Mouse (Mus musculus) C2C12 (cell line): ENCODE measurements around the gene Tcte1.

Experiments
- CTCF ChIP-seq: IDR thresholded peaks from one replicate; pipeline ENCODE4 v1.5.1; 2011; ENCODE audit not compliant: control insufficient read depth, insufficient read depth, insufficient read length
- MYOD1 ChIP-seq: IDR thresholded peaks from one replicate; pipeline ENCODE4 v1.6.1; 2011; ENCODE audit warnings: low read depth; ENCODE audit not compliant: control insufficient read depth, insufficient read length
- USF1 ChIP-seq: IDR thresholded peaks from one replicate; pipeline ENCODE4 v1.6.1; 2011; ENCODE audit warnings: low read depth, mild to moderate bottlenecking, control low read depth, moderate library complexity

- no peak for TF ChIP-seq USF1
- TF ChIP-seq CTCF, result no peak
- no peak for TF ChIP-seq MYOD1
These were observed 50.5 kb downstream of the Tcte1 start for GRCm38 (mm10) chr17:45573780-45574123.
